Mouse (Mus musculus): ENCODE results near the gene Adap1.

The Adap1 gene

DNA sequence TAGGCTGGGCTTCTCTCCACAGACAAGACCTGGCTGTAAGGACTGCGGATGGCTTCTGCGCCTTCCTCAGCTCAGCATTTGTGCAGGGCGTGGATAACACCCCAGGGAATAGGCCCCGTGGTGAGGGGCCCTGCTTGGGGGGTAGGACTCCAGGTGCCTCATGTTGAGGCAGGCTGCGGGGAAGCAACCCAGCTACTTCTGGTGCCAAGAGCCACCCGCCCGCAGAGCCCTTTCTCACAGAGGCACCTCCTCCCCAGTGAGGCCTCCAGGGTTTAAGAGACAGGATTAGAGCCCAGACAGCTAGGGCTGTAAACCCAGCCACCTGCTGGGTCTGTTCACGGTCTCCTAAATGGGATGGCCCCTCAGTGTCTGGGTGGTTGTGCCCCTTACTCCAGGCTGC lies 26.2 kb upstream of the Adap1 start:
- in situ Hi-C loops (cut with MboI, MseI) = no loop called here

DNA sequence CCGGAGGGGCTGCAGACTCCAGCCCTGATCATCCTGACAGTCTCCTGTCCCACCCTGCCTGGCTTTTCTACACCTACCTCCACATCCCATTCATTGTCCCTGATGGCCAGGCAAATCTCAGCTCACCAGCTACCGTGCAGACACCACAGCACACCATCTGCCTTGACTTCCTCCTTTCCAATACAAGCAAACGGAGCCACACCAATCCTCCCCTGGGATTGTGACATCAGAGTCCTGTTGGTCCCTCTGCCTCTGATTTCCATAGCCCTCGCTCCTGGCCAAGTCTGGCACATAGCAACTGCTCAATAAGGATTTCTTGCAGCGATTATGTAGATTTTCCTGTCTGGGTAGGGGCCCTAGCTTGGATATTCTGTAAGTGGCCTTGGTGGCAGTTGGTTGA lies 25.7 kb upstream of the Adap1 start, which contains the start of gene Cox19:
TSS of gene Cox19 (minus strand) at position 285 of the 400 bp plus-strand sequence.
- in situ Hi-C loops (cut with MboI, MseI) = no loop called here

DNA sequence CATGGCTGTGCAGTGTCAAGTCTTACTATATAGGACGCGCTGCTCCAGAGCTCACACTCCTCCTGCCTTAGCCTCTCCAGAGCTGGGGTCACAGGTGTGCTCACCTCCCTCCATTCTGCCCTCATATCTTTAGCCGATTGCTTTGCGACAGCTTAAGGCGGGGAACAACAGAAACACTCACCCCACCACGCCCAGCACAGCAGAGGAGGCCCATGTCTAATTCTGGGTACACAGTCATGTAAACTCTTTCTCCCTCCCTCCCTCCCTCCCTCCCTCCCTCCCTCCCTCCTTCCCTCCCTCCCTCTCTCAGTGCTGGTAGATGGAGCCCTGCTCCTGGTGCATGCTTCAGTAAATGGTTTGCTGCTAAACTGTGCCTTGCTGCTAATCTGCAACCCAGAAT lies 24.3 kb upstream of the Adap1 start:
- in situ Hi-C loops (cut with MboI, MseI) = no loop called here

DNA sequence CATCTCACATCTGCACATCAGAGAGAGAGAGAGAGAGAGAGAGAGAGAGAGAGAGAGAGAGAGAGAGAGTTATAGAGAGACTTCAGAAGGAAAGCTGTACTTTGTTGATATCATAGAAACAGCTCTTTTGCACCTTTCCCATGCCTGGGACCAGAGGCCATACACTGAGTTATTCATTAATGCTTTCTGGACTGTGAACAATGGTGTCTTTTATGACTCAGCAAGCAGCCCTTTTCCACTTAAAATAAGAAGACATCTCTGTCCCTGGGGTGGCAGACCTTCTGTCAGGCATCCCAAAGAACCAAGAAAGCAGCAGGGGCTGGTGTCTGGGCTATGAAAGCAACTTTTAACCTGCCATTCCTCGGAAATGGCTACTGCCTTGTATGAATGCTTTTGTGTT lies 21.8 kb upstream of the Adap1 start:
- in situ Hi-C loops (cut with MboI, MseI) = no loop called here

DNA sequence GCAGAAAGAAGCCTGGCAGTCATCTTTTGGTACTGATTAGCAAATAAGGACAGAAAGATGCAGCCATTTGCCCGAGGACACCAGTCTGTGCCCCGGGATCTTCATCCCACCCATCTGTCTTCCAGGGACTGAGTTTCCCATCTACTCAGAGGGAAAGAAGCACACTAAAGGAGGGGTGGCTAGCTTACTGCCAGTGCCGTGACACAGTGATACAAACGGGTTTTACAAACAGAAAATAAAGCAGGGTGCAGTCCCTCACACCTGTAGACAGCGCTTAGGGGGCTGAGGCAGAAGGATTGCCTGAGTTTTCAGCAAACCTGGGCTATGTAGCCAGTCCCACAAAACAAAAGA lies 19.9 kb upstream of the Adap1 start:
- in situ Hi-C loops (cut with MboI, MseI) = no loop called here

DNA sequence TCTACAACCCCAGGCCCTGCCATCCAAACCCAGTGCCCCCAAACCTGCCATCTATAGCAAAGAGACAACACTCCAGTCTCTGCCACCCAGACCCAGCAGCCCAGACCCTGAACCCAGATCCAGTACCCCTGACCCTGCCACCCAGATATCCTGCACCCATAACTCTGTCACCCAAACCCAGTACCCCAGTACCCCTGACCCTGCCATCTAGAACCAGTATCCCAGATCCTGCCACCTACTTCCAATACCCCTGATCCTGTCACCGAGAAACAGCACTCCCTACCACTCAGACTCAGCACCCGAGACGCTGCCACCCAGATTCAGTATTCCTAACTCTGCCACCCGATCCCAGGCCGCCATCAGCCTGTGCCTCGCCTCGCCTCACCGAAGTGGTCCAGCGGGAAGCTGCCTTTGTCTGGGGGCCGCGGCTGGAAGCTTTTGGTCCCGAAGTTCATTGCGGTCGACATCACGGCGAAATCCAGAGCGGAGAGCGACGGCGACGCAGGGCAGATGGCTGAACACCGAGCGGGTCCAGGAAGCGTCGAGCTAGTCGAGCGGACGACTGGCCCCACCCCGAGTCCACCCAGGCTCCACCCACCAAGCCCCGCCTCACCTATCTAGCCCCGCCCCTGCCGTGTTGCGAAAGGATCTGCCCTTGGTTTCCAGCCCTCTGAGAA lies 19.4 kb upstream of the Adap1 start:
- in situ Hi-C loops (cut with MboI, MseI) = no loop called here

DNA sequence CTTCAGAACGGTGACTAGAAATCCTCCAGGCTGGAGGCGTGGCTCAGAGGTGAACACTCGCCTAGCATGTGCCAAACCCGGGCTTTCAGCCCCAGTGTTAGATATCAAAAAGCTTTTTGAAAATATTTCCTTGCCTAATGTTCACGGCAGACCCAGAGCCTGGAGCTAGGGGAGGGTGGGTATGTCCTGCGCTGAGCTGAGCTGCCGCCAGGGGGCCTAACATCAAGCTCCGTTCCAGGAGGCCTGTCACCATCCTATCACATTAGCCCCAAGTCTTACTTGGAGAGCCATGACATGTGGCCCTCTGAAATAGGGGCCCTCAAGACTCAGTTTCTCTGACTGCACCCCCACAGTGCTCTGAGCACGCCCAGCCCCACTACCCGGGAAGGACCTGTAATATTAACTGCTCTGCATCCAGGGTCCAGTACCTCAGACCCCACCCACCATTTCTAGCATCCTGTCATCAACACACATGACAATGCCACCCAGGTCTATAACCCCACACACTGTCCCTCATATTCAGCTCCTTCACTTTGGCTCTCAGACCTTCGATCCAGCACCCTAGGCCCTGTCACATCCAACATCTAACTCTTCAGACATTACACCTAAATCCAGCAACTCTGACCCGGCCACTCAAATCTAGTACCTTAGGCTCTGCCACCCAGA lies 18.7 kb upstream of the Adap1 start:
- in situ Hi-C loops (cut with MboI, MseI) = no loop called here

DNA sequence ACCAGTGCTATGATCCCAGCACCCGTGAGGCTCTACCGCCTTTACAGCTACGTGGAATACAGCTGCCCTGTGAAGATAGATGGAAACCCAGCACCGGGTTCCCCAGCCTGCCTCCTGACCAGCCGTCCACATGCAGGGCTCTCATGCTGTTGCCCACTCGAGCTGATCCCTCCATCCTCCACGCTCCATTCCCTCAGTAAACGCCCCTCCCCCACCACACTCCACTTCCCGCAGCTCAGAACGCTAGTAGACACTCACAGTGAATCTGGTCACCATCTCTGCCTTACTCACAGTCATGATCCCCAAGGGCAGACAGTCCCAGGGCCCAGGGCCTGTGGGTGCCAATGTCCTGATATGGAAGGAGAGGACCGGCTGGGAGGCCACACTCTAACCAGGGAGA lies 13.5 kb upstream of the Adap1 start:
- in situ Hi-C loops (cut with MboI, MseI) = no loop called here

DNA sequence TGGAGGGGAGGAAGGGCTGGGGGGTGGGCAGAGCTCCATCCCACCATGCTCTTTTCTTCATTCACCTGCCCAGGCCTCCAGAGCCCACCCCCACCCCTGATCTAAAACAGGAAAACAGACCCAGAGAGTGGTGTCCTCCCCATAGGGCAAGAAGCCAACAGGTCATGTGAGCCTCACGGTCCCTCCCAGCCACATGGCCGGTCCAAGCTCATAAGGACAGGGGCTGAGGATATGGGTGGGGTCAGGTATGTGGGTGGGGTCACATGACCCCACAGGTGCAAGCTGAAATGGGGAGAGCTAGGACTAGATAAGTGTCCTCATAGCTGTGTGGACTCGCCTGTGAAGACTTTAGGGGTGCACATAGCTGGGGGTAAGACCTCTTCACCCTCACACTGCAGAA lies 13.0 kb upstream of the Adap1 start:
- in situ Hi-C loops (cut with MboI, MseI) = no loop called here

DNA sequence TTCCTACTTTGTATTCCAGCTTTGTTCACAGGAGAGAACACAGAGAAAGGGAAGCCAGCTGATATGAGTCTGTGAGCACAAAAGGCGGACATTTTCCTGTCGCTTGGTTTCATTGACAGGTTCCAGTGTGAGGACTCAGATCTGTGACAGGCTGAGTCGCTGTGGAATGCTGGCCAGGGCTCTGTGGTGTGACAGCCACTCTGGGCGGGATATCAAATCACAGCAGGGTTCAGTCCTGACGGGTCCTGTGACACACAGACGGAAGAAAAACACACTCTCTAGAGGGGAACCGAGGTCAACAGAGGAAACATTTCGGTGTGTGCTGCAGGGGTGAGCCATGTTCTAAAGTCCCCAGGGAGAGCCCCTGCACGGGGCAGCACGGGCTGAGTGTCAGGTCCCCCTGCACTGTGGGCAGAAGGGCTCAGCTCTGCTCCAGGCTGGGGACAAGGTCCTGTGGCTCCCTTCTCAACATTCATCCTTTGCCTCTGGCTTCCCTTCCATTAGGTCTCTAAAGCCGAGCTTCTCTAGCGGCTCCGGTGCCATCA lies 12.5 kb upstream of the Adap1 start:
- in situ Hi-C loops (cut with MboI, MseI) = no loop called here

DNA sequence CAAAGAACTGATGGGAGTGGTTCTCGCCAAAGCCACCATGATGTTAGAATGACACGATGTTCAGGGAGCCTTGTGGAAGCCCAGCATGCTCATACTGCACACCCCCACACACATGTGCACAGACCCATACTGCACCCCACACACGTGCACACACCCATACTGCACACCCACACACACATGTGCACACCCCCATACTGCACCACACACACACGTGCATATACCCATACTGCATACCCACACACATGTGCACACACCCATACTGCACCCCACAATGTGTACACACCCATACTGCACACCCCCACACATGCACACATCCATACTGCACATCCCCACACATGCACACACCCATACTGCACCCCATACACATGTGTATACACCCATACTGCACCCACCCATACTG lies 10.2 kb upstream of the Adap1 start:
- in situ Hi-C loops (cut with MboI, MseI) = no loop called here

DNA sequence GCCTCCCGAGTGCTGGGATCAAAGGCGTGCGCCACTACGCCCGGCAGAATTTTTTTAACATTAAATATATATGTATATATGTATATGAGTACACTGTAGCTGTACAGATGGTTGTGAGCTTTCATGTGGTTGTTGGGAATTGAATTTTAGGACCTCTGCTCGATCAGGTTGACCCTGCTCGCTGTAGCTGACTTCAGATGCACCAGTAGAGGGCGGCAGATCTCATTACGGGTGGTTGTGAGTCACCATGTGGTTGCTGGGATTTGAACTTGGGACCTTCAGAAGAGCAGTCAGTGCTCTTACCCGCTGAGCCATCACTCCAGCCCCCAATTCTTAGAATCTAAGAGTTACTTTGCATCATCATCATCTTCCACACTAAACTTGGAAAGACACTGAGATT lies 9.0 kb upstream of the Adap1 start:
- in situ Hi-C loops (cut with MboI, MseI) = loop anchor here (5.0 kb wide), 1 partner anchor 42 kb away; no protein-coding TSS in a partner anchor

DNA sequence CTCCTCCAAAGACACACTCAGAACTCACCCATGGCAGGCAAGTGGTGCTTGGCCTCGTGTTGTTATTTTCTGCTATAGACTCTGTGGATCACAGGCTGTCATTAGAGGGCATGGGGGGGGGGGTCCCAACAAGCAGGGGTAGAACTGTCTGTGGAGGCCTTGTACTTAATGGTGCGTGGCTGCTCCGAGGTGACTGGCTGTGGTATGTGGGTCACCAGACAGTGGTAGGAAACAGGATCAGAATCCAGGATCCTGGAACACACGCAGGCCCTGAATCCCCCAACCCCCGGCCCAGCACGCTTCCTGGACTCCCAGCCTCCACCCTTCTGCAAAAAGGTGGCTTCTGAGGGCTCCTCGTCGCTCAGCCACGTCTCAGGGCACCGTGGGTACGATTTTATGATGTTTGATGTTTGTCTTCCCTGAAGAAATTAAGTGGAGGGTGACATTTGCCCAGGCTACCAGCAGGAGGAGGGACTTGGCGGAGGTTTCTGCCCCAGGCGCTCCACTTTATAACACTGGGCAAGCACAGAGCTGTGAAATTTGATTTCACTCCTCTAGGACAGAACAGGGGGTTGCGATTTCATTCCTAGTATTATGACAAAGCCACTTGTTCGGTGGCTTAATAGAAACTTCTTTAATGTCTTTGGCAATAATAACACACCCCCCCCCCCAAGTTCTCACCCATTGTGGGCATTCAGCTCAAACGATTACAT lies 8.0 kb upstream of the Adap1 start:
- in situ Hi-C loops (cut with MboI, MseI) = loop anchor here (5.0 kb wide), 1 partner anchor 41 kb away; no protein-coding TSS in a partner anchor

DNA sequence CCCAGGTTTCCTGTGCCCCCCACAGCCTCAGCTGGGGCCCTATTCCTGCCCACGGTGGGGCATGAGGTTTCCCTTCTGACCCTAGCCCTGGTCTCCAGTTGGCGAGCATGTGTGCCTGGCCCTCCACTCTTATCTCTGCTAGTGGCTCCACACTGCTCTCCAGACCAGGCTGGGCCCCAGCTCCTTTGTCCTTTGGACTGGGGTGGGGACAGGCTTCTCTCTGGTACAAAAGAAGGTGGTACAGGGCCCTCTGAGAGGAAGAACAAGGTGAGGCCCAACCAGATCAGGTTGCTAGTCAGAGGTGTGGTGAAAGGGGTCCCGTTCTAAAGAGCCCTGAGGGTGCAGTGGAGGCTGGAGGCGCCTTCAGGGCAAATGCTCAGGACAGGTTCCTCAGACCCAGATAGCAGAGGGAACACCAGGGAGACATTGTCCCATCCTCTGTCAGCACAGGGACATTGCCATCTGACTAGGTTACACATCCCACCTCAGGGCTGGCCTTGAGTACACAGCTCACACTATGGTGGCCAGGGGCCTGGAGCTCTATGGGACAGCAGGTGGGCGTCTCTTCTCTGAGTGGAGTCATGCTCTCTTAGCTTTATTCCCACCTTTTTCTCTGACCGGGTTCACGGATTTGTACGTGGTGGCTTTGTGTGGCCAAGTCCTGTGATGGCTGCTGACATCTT lies 7.3 kb upstream of the Adap1 start:
- in situ Hi-C loops (cut with MboI, MseI) = loop anchor here (5.0 kb wide), 1 partner anchor 40 kb away; no protein-coding TSS in a partner anchor

DNA sequence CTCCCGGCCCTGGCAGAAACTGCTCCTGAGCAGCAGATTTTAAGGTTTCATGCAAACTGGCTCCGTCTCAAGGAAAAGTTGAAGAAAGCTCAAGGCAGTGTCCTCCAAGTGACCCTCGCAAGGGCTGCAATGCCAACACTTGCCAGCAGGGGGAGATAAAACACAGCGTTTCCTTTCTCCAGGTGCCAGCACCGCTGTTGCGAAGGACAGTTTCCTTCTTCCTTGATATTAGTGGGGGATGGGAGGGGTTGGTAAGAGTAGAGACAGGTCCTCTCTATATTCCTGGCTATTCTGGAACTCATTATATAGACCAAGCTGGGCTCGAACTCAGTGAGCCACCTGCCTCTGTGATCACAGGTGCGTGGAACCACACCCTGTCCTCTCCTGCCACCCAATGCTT lies 6.3 kb upstream of the Adap1 start:
- in situ Hi-C loops (cut with MboI, MseI) = loop anchor here (5.0 kb wide), 1 partner anchor 39 kb away; no protein-coding TSS in a partner anchor

DNA sequence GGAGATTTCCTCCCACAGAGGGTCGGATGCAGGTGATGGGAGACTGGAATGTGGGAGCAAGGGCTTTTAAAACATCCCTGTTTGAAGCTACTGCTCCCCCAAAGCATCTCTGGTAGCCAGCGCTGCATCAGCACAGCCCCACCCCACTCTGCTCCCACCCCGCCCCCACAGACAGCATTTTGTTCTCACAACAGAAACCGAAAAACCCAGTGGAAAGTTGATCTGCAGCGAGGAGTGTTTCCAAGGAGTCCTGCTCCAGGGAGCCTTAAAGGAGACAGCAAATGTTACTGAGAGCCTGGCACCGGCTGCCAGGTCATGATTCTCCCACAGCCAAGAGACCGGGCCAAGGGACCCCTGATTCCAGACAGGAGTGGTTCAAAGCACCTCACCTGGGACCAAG lies 5.3 kb upstream of the Adap1 start:
- in situ Hi-C loops (cut with MboI, MseI) = loop anchor here (5.0 kb wide), 1 partner anchor 38 kb away; no protein-coding TSS in a partner anchor

DNA sequence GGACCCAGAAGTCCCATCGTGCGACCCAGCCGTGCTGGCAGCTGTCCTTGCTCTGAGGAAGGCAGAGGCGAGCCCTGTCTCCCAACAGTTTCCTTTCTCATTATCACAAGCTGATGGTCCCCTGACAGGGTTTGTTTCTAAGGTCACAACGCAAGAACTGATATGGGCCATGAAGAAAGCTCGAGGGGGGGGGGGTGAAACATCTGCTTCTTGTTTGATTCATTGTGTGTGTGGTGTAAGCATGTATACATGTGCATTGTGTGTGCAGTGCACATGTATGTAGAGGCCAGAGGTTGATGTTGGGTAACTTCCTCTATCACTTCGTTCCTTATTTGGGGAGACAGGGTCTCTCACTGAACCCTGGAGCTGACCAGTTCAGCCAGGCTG lies 2.2 kb upstream of the Adap1 start:
- in situ Hi-C loops (cut with MboI, MseI) = no loop called here

DNA sequence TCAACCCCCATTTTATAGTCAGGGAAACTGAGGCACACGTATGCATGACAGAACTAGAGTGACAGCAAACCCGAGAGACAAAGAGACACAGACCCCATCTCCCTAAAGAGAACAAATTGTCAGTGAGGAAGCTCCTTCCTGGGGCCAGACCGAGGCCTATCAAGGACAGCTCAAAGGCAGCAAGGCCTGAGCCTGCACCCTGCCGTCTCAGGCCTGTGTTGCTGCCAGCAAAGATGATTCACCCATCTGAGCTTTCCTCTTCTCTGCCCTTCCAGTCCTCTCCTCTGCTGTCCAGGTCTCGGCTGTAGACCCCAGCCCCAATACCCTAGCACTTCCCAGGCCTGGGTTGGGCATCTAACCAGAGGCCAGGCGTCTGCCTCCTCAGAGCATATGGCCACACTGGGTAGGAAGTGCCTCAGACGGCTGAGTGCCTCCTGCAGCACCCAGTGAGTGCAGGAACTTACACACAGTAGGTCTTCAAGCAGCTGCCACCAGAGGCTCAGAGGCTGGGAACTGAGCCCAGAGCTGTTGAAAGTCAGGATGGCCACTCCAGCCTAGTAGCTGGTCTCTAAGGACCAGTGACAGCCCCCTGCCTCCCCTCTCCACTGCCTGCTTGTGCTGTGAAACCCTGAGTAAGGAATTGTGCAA lies 1.7 kb upstream of the Adap1 start:
- in situ Hi-C loops (cut with MboI, MseI) = no loop called here

DNA sequence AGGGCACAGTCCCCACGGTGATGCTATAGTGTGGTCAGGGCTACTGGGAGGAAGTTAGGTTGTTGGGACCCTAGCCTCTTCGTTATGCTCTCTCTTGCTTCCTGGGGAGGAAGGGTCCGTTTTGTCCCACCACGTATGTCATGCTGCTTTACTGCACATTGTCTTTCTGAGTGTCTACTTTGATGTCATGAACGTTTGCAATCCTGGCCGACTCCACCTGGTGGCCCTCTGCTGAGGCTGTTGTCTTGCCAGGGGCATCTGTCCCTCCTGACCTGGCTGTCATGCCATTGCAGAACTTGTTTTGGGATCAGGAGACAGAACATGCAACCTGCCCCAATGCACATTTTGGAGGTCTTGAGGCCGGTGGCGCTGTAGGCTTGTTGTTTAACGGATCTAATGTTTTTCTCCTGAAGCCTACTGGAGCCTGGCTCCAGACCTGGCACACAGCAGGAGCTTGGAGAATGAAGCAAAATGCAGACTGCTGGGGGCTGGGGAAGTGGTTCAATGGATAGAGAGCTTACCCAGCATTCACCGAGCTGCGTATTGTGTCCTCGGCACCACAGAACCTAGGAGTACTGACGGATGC lies 782 bp upstream of the Adap1 start:
- in situ Hi-C loops (cut with MboI, MseI) = no loop called here

DNA sequence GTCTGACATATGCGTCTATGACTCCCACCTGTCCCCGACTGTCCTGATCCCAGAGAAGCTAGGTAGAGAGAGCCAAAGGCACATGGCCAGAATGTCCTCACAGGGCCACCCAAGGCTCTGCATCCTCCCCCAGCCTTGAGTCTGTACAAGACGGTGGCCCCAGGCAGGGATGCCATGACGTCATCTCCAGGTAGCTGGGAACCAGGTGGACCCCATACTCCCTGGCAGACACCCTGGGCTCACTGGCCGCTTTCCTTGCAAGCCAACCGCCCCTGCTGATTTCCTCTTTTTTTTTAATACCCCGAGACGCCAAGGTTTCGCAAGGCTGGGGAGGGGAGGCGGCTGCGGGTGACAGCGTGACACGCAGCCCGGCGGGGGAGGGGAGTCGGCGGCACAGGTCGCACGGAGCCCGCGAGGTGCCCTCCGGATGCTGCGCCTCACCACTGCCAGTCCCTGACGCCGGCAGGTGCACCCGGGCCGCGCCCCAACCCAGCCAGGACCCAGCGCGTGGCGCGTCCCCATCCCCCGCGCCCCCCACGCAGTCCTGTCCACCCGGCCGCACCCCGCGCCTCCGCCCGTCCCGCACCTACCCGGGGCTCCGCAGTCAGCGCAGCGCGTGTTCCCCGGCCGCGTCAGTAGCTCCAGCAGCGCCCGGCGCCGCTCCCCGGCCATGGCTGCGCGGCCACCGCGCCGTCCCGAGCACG lies 579 bp downstream of the Adap1 start:
- in situ Hi-C loops (cut with MboI, MseI) = no loop called here
